Comparison of ENCODE assay signal across 8 mouse cellular contexts in the genomic region with DNA sequence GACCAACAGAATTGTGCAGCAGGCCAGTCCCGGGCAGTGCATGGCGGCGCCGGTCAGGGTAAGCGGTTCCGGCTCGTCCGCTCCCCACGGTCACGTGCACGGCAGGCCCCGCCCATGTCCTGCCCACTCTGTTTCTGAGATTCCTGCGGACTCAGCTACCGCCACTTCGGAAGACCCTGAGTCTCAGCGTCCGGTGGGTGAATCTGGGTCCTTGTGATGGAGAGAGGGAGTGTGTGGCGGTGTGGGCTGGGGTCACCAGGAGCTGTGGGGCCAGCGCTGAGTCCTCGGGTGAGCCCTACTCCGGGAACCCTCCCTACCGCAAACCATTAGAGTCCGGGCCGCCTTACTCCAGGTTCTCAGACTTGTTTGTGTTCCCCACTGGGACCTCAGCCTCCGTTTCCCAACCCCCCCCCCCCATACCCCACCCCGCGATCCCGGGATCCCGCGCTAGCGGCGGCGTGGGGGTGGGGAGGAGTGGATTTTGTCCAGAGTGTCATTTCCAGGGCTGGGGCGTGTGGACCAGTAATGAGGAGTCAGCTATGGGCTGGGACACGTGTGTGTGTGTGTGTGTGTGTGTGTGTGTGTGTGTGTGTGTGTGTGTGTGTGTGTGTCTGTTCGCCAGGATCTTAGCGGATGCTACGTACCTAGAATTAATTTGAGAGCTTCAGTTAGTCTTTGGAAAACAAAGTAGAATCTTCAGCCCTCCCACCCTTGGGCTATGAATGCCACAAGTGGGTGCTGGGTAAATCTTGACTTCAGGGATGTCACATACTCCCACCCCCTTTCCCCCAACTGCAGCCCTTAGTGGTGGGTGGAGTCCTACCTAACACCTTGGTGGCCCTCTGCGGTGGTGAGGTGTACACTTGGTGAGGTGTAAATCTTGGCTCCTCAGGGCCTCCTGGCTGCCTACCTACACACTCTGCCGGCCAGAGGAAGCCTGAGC. TPM values are rescaled to one million over a fixed set of nuclear protein-coding genes. Genes with fewer than 3 reads are reported as not detected.
A peak's percentile ranks its signal among the peaks of the same experiment; 100 is the strongest.
DNase-seq lines count a peak whose midpoint lies in the region; ATAC-seq and TF ChIP-seq lines count a peak whose summit lies in the region.

TSS of gene Sgsh (minus strand) at position 94 of the 943 bp plus-strand sequence.
TSS of gene Slc26a11 (plus strand) at position 115 of the 943 bp plus-strand sequence.

- no peak within 1 kb of the TSS for H3K27ac ChIP-seq in cerebellum, adult 2 months (ENCODE audit: insufficient read depth, low read length)
- no peak within 1 kb of the TSS; the same call in 1 of the 2 replicates for H3K27ac ChIP-seq in forebrain, postnatal 0 days (ENCODE audit: low read depth, low read length)
- H3K27ac ChIP-seq in neural tube, embryonic 15.5 days (replicated peaks): peak within 1 kb of the TSS; percentile 48

- H3K4me1 ChIP-seq in G1E (ENCODE audit: insufficient read depth, low read depth, low read length): peaks cover 49% of the 10 kb centered on the region
- H3K4me1 ChIP-seq in cerebellum, adult 2 months (ENCODE audit: control insufficient read depth, insufficient read depth, low read length): peaks cover 9% of the 10 kb centered on the region
- H3K4me1 ChIP-seq in forebrain, postnatal 0 days (ENCODE audit: insufficient read depth): no peaks in the 10 kb centered on the region
- peaks cover 11% of the 10 kb centered on the region for H3K4me1 ChIP-seq in lung, adult 2 months (ENCODE audit: control insufficient read depth, insufficient read depth, low read length)
- H3K4me1 ChIP-seq in neural tube, embryonic 15.5 days: peaks cover 15% of the 10 kb centered on the region

- H3K4me2 ChIP-seq in forebrain, postnatal 0 days (ENCODE audit: low read depth): peak within 1 kb of the TSS; percentile 95
- H3K4me2 ChIP-seq in neural tube, embryonic 15.5 days: peak within 1 kb of the TSS; percentile 84

- peaks cover 48% of the 10 kb centered on the region for H3K36me3 ChIP-seq in G1E (replicated peaks)
- H3K36me3 ChIP-seq in forebrain, postnatal 0 days (ENCODE audit: insufficient read depth): no peaks in the 10 kb centered on the region
- no peaks in the 10 kb centered on the region for H3K36me3 ChIP-seq in neural tube, embryonic 15.5 days

- peak; percentile 42; the same call in 1 of the 2 replicates for TF ChIP-seq POLR2A in cerebellum, adult 2 months (IDR thresholded peaks at IDR 0.05; ENCODE audit: borderline replicate concordance, insufficient read depth, low read length)
- TF ChIP-seq POLR2A in lung, adult 2 months (IDR thresholded peaks at IDR 0.05; ENCODE audit: borderline replicate concordance, extremely low read depth, low read depth, low read length): no peak; the same call in 1 of the 2 replicates

- WGBS in cerebellum, adult 2 months: 2% methylated on average over 40 of the region's 40 CpGs
- under 1% methylated on average over 37 of the region's 40 CpGs for WGBS in forebrain, postnatal 0 days
- WGBS in lung, adult 2 months: 3% methylated on average over 40 of the region's 40 CpGs
- WGBS in neural tube, embryonic 15.5 days: 3% methylated on average over 40 of the region's 40 CpGs

- H3K4me3 ChIP-seq in G1E (ENCODE audit: low read depth, low read length): peak within 1 kb of the TSS; percentile 96
- peak within 1 kb of the TSS; percentile 82 for H3K4me3 ChIP-seq in cerebellum, adult 2 months (replicated peaks; ENCODE audit: insufficient read depth, low read depth, low read length)
- H3K4me3 ChIP-seq in forebrain, postnatal 0 days (ENCODE audit: low read depth, low read length): peak within 1 kb of the TSS; percentile 58
- peak within 1 kb of the TSS; percentile 92 for H3K4me3 ChIP-seq in lung, adult 2 months (replicated peaks; ENCODE audit: extremely low read depth, low read depth, low read length)
- peak within 1 kb of the TSS; percentile 55 for H3K4me3 ChIP-seq in neural tube, embryonic 15.5 days (replicated peaks)

- H3K9me3 ChIP-seq in G1E (replicated peaks): no peaks in the 10 kb centered on the region
- no peaks in the 10 kb centered on the region for H3K9me3 ChIP-seq in forebrain, postnatal 0 days (ENCODE audit: low read length)
- H3K9me3 ChIP-seq in neural tube, embryonic 15.5 days (replicated peaks): no peaks in the 10 kb centered on the region

- H3K9ac ChIP-seq in forebrain, postnatal 0 days: peak within 1 kb of the TSS; percentile 49
- H3K9ac ChIP-seq in neural tube, embryonic 15.5 days (replicated peaks): peak within 1 kb of the TSS; percentile 56

- peak; percentile 59 for ATAC-seq in G1E (ENCODE audit: extremely low read depth, insufficient number of reproducible peaks, low FRiP score, poor library complexity, severe bottlenecking)
- peak; percentile 95 for ATAC-seq in forebrain, postnatal 0 days
- ATAC-seq in neural tube, embryonic 15.5 days (ENCODE audit: low FRiP score): peak; percentile 90

- TF ChIP-seq CTCF in G1E (IDR thresholded peaks at IDR 0.05; ENCODE audit: low read depth, low read length): no peak
- TF ChIP-seq CTCF in cerebellum, adult 2 months (IDR thresholded peaks at IDR 0.05; ENCODE audit: borderline replicate concordance, insufficient read depth, low read depth, low read length): no peak
- no peak for TF ChIP-seq CTCF in forebrain, postnatal 0 days (IDR thresholded peaks at IDR 0.05; ENCODE audit: low read depth)
- no peak for TF ChIP-seq CTCF in lung, adult 2 months (IDR thresholded peaks at IDR 0.05; ENCODE audit: insufficient read depth, low read length)

- DNase-seq in G1E (ENCODE audit: low spot score): peak; percentile 81
- peak; percentile 85 to 87 for DNase-seq in cerebellum, adult 2 months
- DNase-seq in forebrain, postnatal 0 days: peak; percentile 69
- DNase-seq in heart, postnatal 36 days: peak; percentile 90 to 93
- peak; percentile 57 to 77 for DNase-seq in layer of hippocampus, adult 18-20 months (ENCODE audit: low spot score in 2 of 2)
- DNase-seq in lung, adult 2 months: peak; percentile 94
- DNase-seq in testis, postnatal 14 days (ENCODE audit: low spot score): peak; percentile 75

- intact Hi-C loops in heart, postnatal 36 days (cut with DNase I): loop anchor here (2.0 kb wide), 1 partner anchor 55 kb away; the partner anchor contains the start of gene Eif4a3

- H3K27me3 ChIP-seq in G1E (ENCODE audit: insufficient read depth, low read length): peaks cover 17% of the 10 kb centered on the region
- no peaks in the 10 kb centered on the region for H3K27me3 ChIP-seq in cerebellum, adult 2 months (ENCODE audit: control insufficient read depth, insufficient read depth, low read length)
- H3K27me3 ChIP-seq in forebrain, postnatal 0 days (ENCODE audit: insufficient read depth, low read length): no peaks in the 10 kb centered on the region
- H3K27me3 ChIP-seq in neural tube, embryonic 15.5 days (replicated peaks): 0 out of 2 replicates have a peak, but pooled peaks cover 2% of the 10 kb centered on the region

RNA-seq across cellular contexts. Expression of gene Sgsh, which starts in this region (rescaled TPM):
- 14.5 and 22.4 TPM in 2 replicates for total RNA-seq in G1E (2014; fragmentation: Nextera tagmentation)
- 13.2 and 17.8 TPM in 2 replicates for total RNA-seq in G1E (2017)
- polyA plus RNA-seq in G1E (2012): 26.5 and 26.6 TPM in 2 replicates
- 8.8 and 9.4 TPM in 2 replicates for polyA plus RNA-seq in cerebellum, adult 2 months (2012; rRNA removed)
- total RNA-seq in forebrain, postnatal 0 days (2014; rRNA removed): 4.7 and 8.8 TPM in 2 replicates
- 2.4 and 5.0 TPM in 2 replicates for polyA plus RNA-seq in forebrain, postnatal 0 days (2015; fragmentation: Nextera tagmentation; extraction: Ambion mirVana)
- 1 to 10 TPM; 4.9 to 5.3 TPM for total RNA-seq in heart, postnatal 36 days (2021)
- total RNA-seq in layer of hippocampus, adult 18-20 months (2021): 1 to 10 TPM; 5.2 to 6.1 TPM
- polyA plus RNA-seq in lung, adult 2 months (2012; rRNA removed): 63.2 and 66.5 TPM in 2 replicates
- polyA plus RNA-seq in neural tube, embryonic 15.5 days (2015; fragmentation: Nextera tagmentation; extraction: Ambion mirVana): 4.7 and 5.6 TPM in 2 replicates

RNA-seq across cellular contexts. Expression of gene Slc26a11, which starts in this region (rescaled TPM):
- total RNA-seq in G1E (2014; fragmentation: Nextera tagmentation): 4.9 and 8.0 TPM in 2 replicates
- total RNA-seq in G1E (2017): 4.4 and 6.9 TPM in 2 replicates
- polyA plus RNA-seq in G1E (2012): 4.9 and 5.2 TPM in 2 replicates
- 12.9 and 15.6 TPM in 2 replicates for polyA plus RNA-seq in cerebellum, adult 2 months (2012; rRNA removed)
- 3.8 and 4.8 TPM in 2 replicates for total RNA-seq in forebrain, postnatal 0 days (2014; rRNA removed)
- polyA plus RNA-seq in forebrain, postnatal 0 days (2015; fragmentation: Nextera tagmentation; extraction: Ambion mirVana): 2.2 and 3.6 TPM in 2 replicates
- 1 to 10 TPM; 3.7 to 4.3 TPM for total RNA-seq in heart, postnatal 36 days (2021)
- 1 to 10 TPM; 5.8 to 6.1 TPM for total RNA-seq in layer of hippocampus, adult 18-20 months (2021)
- 25.7 and 28.0 TPM in 2 replicates for polyA plus RNA-seq in lung, adult 2 months (2012; rRNA removed)
- 5.8 and 7.3 TPM in 2 replicates for polyA plus RNA-seq in neural tube, embryonic 15.5 days (2015; fragmentation: Nextera tagmentation; extraction: Ambion mirVana)
